Mouse (Mus musculus): ENCODE measurements around the gene H2-Ab1. TPM values are rescaled to one million over a fixed set of nuclear protein-coding genes. Genes with fewer than 3 reads are reported as not detected.
"Not testable (repeated sequence)": the region's sequence is repeated elsewhere in the genome, so short reads cannot be mapped to it uniquely, and the experiment has no call there.

The H2-Ab1 gene
- total RNA-seq, 2 experiments from 2014 or later = 36.3 to 70.4 TPM

DNA sequence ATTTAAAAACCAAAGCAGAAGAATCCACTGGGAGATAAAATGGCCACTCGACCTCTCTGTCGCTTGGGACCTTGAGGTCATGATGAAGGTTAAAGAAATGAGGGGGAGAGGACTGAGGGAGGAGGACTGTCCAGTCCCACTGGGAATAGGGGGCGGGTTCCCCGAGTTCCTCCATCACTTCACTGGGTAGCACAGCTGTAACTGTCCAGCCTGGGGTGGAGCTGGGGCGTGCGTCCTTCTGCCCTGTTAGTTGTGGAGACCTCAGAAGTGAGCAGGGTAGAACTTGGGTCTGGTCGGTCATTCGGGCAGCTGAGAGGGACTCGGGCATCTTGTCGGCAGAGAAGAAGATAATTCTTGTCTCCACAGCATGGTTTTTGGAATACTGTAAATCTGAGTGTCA is 51.7 kb downstream of the H2-Ab1 start:
- DNase-seq = no peak

GRCm38 (mm10) chr17:34309683-34310385 is 52.3 kb downstream of the H2-Ab1 start:
- DNase-seq = peak; percentile 84 to 89

- DNase-seq = not testable (repeated sequence)
Measured at GRCm38 (mm10) chr17:34310526-34310925, 53.0 kb downstream of the H2-Ab1 start.

GRCm38 (mm10) chr17:34312185-34312584 is 54.7 kb downstream of the H2-Ab1 start:
- no peak for DNase-seq

GRCm38 (mm10) chr17:34313393-34313792 is 55.9 kb downstream of the H2-Ab1 start:
- peak; percentile 76 to 84 for DNase-seq

- DNase-seq = no peak
Measured at GRCm38 (mm10) chr17:34314286-34314685, 56.8 kb downstream of the H2-Ab1 start.

DNA sequence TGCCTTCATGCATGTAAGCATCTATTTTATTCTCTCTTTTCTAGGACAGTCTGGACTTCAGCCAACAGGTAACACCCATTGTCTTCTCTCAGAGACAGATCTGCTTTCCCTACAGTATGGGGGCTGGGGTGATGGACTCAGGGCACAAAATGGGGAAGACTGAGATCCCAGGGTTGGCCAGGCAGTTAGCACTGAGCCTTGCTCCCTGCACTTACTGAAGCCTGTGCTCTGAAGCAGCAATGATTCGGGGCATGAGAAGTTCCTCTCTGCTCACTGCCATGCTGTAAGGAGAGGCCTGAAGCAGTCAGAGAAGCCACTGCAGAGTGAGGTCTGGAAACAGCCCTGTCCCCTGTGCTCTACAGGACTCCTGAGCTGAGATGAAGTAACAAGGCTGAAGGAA is 58.0 kb downstream of the H2-Ab1 start:
- DNase-seq = no peak

- DNase-seq = no peak
Measured at GRCm38 (mm10) chr17:34316697-34317096, 59.2 kb downstream of the H2-Ab1 start.

DNA sequence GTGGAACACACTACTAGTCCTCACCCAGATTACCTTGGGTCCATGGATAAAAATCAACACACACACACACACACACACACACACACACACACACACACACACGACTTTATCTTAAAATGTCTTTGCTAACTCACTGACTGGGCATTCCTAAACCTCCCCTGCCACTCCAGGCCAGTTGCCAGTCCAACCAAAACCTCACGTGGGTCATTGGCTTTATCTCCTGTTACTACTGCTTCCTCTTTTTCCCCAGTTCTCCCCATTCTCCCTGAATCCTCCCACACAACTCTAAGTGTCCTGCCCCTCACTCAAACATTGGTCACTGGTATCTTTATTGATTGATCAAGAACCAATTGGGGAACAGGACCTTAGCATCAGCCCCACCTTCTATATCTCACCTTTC is 59.8 kb downstream of the H2-Ab1 start:
- DNase-seq = no peak

Other genes starting within 250 kb of the H2-Ab1 start
- gene Ring1, start 233.0 kb upstream of the H2-Ab1 start, total RNA-seq (2021) = 10 to 100 TPM; 43.8 to 48.3 TPM
- gene H2-Ke6, start 229.6 kb upstream of the H2-Ab1 start, total RNA-seq (2021) = 100 to 1,000 TPM; 243 to 247 TPM
- gene Slc39a7, start 226.0 kb upstream of the H2-Ab1 start, total RNA-seq (2021) = 100 to 1,000 TPM; 165 to 198 TPM
- gene Rxrb, start 225.9 kb upstream of the H2-Ab1 start, total RNA-seq (2021) = 10 to 100 TPM; 53.5 to 55.7 TPM
- 1 to 10 TPM; 1.2 to 2.2 TPM for gene Col11a2, start 218.3 kb upstream of the H2-Ab1 start, total RNA-seq (2021)
- gene H2-Oa, start 165.3 kb upstream of the H2-Ab1 start, total RNA-seq (2021) = not detected
- 10 to 100 TPM; 11.4 to 12.7 TPM for gene H2-DMa, start 138.1 kb upstream of the H2-Ab1 start, total RNA-seq (2021)
- 100 to 1,000 TPM; 213 to 224 TPM for gene Brd2, start 135.1 kb upstream of the H2-Ab1 start, total RNA-seq (2021)
- 1 to 10 TPM in 1 of 2 experiments, under 1 TPM in 1; 0.72 to 2.2 TPM for gene H2-DMb2, start 114.4 kb upstream of the H2-Ab1 start, total RNA-seq (2021)
- 1 to 10 TPM; 3.5 to 6.0 TPM for gene H2-DMb1, start 104.6 kb upstream of the H2-Ab1 start, total RNA-seq (2021)
- gene Tap1, start 70.1 kb upstream of the H2-Ab1 start, total RNA-seq (2021) = 10 to 100 TPM; 12.5 to 23.0 TPM
- gene Psmb9, start 69.9 kb upstream of the H2-Ab1 start, total RNA-seq (2021) = 10 to 100 TPM; 11.2 to 18.8 TPM
- 10 to 100 TPM; 31.0 to 34.7 TPM for gene Psmb8, start 60.0 kb upstream of the H2-Ab1 start, total RNA-seq (2021)
- gene Tap2, start 54.2 kb upstream of the H2-Ab1 start, total RNA-seq (2021) = 10 to 100 TPM; 47.0 to 54.3 TPM
- under 1 TPM; 0.33 to 0.73 TPM for gene H2-Ob, start 18.8 kb upstream of the H2-Ab1 start, total RNA-seq (2021)
- gene H2-Aa, start 30.1 kb downstream of the H2-Ab1 start, total RNA-seq (2021) = 10 to 100 TPM; 56.2 to 89.4 TPM
- 10 to 100 TPM; 52.3 to 94.3 TPM for gene H2-Eb1, start 48.2 kb downstream of the H2-Ab1 start, total RNA-seq (2021)
- gene H2-Eb2, start 68.0 kb downstream of the H2-Ab1 start, total RNA-seq (2021) = not detected
- gene Btnl2, start 97.1 kb downstream of the H2-Ab1 start, total RNA-seq (2021) = under 1 TPM; 0.23 to 0.30 TPM
- gene Btnl1, start 119.4 kb downstream of the H2-Ab1 start, total RNA-seq (2021) = not detected
- 1 to 10 TPM; 1.2 to 1.8 TPM for gene BC051142, start 141.1 kb downstream of the H2-Ab1 start, total RNA-seq (2021)
- not detected for gene Btnl4, start 219.6 kb downstream of the H2-Ab1 start, total RNA-seq (2021)